Mouse (Mus musculus) brain, embryonic 14.5 days (tissue): Measurements from ENCODE around the gene Sema3e. TPM values are rescaled to one million over a fixed set of nuclear protein-coding genes. Genes with fewer than 3 reads are reported as not detected.
A peak's percentile ranks its signal among the peaks of the same experiment; 100 is the strongest.

Source experiments
- DNase-seq: peaks from one replicate; pipeline ENCODE4 v3.0.0-alpha.2; 2011; ENCODE audit warnings: low read depth
- CTCF ChIP-seq: fragments of 200-500 bp; IDR thresholded peaks from 2 replicates; pipeline ENCODE4 v1.5.1; 2012; ENCODE audit warnings: inconsistent platforms, mild to moderate bottlenecking, moderate library complexity, borderline replicate concordance; ENCODE audit not compliant: insufficient read depth, insufficient read length; ENCODE audit errors: extremely low read depth
- POLR2A ChIP-seq: fragments of 200-500 bp; IDR thresholded peaks from 2 replicates; pipeline ENCODE4 v1.6.1; 2012; ENCODE audit warnings: mild to moderate bottlenecking, inconsistent platforms, borderline replicate concordance; ENCODE audit not compliant: poor library complexity, insufficient read depth, insufficient read length, severe bottlenecking; ENCODE audit errors: extremely low read depth
- polyA plus RNA-seq: library from polyadenylated mRNA; depleted of rRNA; stranded (reverse); fragments of >200 nt; gene quantifications from 2 replicates; pipeline ENCODE4 v1.2.3, GENCODE M21; 2012

Gene Sema3e
- polyA plus RNA-seq, 1 experiment, result 2.9 TPM

DNA sequence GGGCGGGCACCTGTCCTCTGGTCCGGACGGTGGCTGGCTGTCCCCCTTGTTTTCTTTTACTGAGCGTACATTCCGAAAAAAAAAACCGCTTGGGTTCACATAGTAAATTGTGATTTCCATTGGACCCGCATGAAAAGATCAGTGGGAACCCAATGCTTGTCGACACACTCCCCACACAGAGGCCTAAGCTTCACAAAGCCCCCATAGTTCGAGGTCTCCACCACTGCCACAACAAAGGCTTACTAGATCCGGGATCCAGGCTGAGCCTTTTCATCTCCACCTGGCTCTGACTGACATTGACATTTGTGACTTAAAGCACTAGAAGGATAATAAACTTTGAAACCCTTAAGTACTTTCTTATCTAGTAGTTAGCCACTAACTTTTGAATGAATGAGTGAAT is 155.5 kb downstream of the Sema3e start:
- TF ChIP-seq POLR2A (no peak), CTCF (no peak)
- no peak for DNase-seq

DNA sequence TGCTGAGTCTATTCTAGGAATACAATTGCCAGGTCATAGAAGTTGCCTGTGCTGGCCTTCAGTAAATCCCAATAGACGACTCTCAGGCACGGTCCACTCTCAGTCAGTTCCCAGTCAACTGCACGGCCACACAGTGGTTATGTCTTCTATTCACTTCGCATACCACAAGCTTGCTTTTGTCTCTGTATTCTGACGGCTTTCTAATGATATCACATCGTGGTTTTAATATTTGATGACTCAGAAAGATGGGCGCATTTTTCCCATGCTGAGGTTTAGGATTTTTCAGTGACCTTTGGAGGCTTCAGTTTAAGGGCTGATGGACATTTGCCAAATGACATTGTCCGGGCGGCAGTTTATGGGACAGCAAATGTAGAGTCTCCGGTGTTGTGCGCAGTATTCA is 157.1 kb downstream of the Sema3e start:
- TF ChIP-seq CTCF (no peak), POLR2A (no peak)
- no peak for DNase-seq

DNA sequence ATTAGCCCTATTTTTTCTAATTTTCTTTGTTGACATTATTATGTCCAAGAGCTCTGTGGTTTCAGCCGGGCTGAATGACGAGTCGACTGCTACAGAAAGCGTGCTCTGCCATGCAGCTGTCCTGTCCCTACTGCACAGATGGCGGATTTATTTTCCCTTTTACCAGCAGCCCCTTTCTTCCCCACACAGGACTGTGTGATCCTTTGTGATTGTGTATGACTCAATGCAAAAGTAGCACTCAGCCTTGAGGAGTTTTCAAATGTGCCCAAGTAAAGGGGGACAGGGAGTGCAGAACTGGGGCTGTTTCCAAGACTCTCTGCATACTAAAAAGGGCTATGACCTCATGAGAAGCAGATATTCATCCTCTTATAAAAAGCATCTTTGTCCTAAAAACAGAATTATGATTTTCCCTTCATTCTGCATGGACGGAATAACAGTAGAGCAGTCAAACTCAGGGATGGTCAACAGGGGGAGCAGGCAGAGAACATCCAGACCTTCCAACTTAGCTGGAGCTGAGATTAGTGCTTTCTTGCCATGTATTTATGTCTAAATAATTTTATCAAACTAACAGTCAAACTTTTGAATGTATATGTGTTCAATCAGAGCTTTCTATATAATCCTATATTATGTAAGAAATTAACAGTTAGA is 170.2 kb downstream of the Sema3e start:
- peak; percentile 89 for DNase-seq
- TF ChIP-seq POLR2A (no peak), CTCF (peak; percentile 25; the same call in 1 of the 2 replicates)

DNA sequence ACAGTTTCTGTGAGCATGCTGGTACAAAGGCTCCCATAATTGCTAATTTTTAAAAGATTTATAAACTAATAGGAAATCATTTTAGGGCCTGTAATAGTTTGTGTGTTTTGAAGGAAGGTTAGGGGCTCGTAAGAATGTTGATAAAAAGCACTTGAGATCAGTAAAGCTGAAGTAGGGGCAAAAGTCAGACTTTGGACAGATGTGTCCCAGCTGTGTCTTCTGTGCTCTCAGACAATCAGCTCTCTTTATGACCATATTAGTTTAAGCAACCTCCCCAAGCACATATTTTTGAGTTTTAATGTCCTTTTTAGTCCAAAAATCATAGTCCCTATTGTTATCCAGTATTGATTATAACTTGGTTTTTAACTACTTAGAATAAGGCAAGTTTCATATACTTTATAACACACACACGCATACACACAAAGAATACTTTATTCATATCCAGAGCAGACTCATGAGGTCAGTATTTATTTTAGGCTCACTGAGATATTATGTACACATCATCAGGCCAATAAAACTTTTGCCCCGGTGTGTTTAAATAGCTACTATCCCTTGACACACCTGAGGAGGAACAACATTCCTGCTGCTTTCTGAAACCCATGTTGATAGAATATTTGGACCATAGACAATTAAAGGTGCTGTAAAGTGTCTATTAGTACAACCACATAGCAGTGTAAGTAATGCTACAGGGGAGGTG is 173.4 kb downstream of the Sema3e start:
- TF ChIP-seq CTCF (no peak), POLR2A (no peak)
- no peak for DNase-seq

DNA sequence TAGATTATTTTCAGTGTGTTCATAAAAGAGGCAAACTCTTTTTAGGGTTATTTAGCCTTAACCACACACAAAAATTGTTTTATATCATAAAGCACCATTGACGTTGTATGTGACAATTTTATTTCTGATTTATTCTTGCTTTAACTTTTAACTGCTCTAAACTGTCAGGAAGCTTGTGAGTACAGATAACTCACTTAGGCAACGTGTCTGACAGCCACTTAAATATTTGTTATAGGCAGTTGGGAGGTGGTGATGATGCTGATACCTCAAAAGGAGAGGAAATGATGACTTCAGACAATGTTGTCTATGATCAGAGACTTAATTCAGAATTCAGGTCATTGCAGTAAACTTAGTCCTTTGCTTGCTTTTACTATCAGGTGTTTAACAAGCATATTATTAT is 181.7 kb downstream of the Sema3e start:
- TF ChIP-seq CTCF (no peak), POLR2A (no peak)
- DNase-seq, result no peak

DNA sequence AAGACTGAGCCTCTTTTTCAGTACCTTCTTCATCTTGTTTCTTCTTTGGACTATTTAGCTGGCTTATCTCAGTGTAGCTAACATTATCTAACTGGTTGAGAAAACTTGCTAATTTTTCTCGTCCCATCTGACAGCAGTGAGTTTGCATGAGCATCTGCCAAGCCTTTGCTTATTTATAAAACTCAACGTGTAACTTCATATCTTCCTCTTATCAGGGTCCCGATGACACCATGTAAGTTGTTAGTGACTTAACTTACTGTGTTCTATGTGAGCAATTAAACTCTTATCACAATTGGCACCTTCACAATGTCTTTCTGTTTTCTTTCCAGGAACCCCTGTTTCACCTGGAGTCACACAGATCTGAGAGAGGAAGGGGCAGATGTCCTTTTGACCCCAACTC is 184.9 kb downstream of the Sema3e start:
- no peak for DNase-seq
- TF ChIP-seq CTCF (no peak), POLR2A (no peak)

DNA sequence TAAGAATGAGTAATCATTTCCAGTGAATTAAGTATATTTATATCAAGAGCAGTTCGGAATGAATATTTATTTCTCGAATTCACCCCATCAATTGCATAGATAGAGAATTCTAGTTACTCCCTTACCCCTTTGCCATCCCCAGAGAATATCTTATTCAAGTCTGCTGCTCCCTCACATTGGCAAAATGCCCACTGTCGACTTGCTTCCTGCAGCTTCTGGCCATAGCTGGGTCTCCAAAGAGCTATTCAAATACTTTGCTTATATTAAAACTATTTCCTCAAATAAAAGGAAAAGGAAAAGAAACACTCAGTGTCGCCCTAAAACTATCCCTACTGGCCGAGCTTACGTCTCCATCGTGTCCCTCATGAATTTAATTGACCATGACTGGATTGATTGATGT is 191.1 kb downstream of the Sema3e start:
- TF ChIP-seq POLR2A, result no peak
- no peak for TF ChIP-seq CTCF
- peak; percentile 61 for DNase-seq

DNA sequence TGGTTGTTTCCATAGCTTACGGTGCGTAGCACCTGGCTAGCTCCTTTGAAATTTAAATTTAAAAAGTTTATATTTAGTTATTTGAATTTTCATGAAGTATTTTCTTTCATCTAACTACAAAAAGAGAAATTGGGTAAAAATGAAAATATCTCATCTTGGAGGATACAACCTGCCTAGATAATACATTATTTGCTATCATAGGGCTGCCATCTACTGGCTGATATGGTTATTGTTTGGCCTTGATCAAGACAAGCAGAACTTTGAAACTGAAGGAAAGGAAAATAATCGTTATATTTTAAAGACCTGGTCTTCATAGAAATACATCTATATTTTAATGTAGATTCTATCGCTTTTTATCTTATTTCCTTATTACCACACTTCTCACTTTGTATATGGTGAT is 193.6 kb downstream of the Sema3e start:
- TF ChIP-seq POLR2A (no peak), CTCF (0 out of 2 replicates have a peak, but pooled peaks have one; percentile 3)

DNA sequence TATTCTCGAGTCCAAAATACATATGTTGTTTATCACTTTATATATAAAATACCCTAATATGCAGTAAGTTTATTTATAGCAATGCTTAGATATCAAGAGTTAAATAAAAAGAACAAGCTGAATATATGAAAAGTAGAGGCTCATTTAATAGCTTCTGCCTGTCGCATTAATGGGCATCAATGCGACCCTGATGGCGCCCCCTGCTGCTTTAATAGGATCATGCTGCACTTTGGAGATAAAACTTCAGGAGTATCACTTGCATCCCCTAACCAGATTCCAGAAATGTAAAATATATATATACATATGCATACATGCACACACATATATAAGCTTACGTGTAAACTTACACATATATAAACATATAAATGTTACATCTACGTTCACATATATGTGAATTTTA is 199.4 kb downstream of the Sema3e start:
- DNase-seq, result no peak
- TF ChIP-seq CTCF (no peak), POLR2A (no peak)

More for the DNA sequence above, 193.6 kb downstream of the Sema3e start:
- peak; percentile 81 for DNase-seq

DNA sequence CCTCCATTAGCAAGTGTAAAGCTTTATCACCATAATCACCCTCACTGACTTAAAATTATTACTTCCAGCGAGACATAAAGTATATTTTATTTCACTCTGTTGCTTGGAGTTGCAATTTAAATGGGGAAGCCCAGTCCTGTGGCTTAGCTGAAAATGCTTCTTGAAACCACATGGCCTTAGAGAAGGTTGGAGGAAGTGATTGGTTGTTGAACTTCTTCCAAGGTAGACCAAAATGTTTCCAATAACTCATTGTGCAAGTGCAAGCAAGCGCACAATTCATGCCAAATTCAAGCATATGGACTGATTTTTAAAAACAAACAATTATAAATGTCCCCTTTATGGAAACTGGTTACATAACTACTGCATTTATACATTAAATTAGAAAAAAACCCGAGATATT is 206.0 kb downstream of the Sema3e start:
- TF ChIP-seq POLR2A (no peak), CTCF (no peak)
- no peak for DNase-seq

DNA sequence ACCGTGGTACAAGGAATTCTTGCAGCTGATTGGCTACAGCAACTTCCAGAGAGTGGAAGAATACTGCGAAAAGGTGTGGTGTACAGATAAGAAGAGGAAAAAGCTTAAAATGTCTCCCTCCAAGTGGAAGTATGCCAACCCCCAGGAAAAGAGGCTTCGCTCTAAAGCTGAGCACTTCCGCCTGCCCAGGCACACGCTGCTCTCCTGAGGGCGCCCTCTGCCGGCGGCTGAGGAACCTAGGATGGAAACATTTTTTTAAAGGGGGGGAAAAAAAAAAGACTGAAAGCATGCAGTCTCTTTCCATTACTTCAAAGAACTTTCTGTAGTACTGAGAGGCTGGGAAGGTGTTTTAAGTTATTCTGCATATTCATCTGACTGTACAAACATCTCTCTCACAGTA is 227.5 kb downstream of the Sema3e start:
- DNase-seq, result peak; percentile 33
- TF ChIP-seq CTCF (peak; percentile 59; the same call in 1 of the 2 replicates), POLR2A (no peak)

DNA sequence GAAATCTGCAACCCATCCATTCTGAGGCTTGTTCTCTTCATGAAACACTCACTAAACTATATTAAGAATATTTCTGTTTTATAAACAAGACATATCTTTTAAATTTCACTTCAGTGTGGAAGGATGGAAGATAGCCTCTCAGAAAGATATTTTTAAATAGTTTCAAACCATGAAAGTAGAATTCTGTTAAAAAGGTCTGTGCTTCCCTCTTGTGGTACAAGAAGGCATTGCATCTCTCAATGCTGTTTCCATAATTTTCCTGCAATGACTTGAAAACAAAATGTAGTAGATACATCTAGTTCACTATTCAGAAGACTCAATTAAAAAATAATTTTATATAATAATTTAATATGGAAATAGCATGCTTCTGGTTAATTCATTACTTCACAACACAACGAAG is 228.3 kb downstream of the Sema3e start:
- no peak for TF ChIP-seq POLR2A
- 0 out of 2 replicates have a peak, but pooled peaks have one; percentile 12 for TF ChIP-seq CTCF
- peak; percentile 63 for DNase-seq
